Mouse (Mus musculus): ENCODE results near the gene Prr14l. TPM values are rescaled to one million over a fixed set of nuclear protein-coding genes. Genes with fewer than 3 reads are reported as not detected.
A peak's percentile ranks its signal among the peaks of the same experiment; 100 is the strongest.
"Not testable (repeated sequence)": the region's sequence is repeated elsewhere in the genome, so short reads cannot be mapped to it uniquely, and the experiment has no call there.

Prr14l gene
- total RNA-seq (2021), result 1 to 10 TPM; 4.1 to 4.2 TPM
- long read RNA-seq, experiment 1, partial matches to known transcripts, result 0 of 2 reads
- long read RNA-seq, experiment 1, other reads (novel, unspliced or antisense), result 2 of 2 reads
- long read RNA-seq, experiment 2, partial matches to known transcripts, result 1 of 2 reads
- long read RNA-seq, experiment 2, other reads (novel, unspliced or antisense), result 1 of 2 reads

DNA sequence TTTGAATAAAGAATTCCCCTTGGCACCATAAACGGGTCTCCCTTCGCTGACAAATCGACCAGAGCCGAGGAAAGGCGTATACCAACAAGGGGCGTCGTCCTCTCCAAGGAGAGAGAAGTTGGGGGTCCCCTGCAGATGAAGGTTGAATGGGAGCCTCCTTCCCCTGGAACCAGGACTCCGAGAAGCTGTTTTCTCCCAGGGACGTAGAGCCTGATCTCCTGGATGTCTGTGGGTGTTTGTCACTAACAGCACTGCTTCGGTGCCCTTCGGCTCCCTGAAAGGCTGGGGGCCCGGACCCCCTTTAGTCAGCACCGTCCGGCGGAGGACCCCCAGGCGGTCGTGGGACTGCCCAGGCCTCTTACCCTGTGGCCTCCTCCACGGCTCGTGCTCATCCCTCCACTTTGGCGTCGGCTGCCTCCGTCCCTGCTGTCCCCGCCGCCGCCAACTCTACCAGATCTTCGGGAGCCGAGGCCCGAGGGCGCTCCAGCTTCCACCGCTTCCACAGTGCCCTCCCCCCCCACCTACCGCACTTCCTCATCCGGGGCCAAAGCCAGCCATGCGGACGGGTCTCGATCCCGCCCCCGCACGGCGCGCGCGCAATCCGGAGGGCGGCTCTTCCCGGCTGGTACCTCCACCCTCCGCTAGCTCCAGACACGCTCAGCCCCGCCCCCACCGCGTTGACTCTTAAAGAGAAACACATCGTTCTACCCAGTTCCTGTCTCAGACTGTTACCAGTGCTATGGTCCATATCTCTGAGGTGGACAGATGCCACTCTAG lies at the start of gene Prr14l:
Gene Prr14l, minus strand, starts transcription at position 526 of the 777 bp plus-strand sequence.
- peak; percentile 98 for DNase-seq (ENCODE audit: low spot score)

DNA sequence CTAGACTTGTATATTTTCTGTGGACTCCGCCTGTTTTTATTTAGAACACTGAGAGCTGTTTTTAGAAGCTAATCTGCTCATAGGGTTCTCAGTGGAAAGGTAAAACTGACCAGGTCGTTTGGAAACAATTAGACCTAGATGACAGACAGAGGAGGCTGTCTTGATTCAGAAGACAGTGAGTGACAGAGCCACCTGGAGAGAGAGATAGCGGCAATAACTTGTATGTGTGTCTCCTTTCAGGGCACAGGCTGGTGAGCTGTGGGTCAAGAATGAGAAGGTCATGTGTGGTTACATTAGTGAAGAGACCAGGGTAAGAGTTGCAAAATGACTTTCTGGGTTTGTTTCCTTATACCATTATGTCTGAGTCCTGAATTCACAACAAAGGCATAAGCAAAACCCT lies 32.7 kb upstream of the Prr14l start:
- no peak for DNase-seq (ENCODE audit: low spot score)

DNA sequence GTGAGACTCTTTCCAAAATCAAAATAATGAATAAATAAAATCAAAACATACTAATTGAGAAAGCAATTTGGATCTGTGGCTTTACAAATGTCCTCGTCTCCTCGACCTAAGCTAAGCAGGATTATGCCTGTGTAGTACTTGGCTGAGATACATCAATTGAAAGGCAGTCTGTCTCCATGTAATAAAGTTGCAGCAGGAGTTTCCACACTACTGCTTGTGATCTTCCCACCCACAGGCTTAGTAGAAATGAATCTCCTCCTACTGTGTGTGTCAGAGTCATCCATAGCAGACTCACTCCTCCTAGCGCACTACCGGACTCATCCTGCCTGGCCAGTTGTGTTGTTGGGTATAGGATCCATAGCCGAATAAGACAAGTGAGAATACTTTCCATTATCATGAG lies 18.3 kb upstream of the Prr14l start:
- DNase-seq (ENCODE audit: low spot score), result no peak

DNA sequence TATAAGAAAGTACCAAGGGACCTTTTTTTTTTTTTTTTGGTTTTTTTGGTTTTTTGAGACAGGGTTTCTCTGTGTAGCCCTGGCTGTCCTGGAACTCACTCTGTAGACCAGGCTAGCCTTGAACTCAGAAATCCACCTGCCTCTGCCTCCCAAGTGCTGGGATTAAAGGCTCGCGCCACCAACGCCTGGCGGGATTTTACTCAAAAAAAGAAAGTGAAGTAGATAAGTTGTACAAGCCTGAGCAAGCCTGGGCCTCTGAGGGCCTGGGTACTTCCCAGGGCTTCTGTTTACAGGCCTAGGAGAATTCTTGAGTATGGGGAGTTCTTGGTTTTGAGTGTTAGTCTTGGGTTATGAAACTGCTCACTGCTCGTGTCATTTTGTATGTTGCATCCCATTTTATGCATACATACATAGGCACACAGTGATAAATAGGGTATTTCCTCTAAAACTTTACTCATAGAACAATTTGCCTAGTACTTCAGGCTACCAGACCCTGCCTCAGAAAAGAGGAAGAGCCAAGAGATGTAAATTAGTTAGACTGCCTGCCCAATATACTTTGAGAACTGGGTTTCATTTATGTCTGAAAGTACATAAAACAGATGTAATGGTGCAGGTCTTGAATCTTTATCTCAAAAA lies 15.5 kb upstream of the Prr14l start:
- DNase-seq (ENCODE audit: low spot score), result no peak

DNA sequence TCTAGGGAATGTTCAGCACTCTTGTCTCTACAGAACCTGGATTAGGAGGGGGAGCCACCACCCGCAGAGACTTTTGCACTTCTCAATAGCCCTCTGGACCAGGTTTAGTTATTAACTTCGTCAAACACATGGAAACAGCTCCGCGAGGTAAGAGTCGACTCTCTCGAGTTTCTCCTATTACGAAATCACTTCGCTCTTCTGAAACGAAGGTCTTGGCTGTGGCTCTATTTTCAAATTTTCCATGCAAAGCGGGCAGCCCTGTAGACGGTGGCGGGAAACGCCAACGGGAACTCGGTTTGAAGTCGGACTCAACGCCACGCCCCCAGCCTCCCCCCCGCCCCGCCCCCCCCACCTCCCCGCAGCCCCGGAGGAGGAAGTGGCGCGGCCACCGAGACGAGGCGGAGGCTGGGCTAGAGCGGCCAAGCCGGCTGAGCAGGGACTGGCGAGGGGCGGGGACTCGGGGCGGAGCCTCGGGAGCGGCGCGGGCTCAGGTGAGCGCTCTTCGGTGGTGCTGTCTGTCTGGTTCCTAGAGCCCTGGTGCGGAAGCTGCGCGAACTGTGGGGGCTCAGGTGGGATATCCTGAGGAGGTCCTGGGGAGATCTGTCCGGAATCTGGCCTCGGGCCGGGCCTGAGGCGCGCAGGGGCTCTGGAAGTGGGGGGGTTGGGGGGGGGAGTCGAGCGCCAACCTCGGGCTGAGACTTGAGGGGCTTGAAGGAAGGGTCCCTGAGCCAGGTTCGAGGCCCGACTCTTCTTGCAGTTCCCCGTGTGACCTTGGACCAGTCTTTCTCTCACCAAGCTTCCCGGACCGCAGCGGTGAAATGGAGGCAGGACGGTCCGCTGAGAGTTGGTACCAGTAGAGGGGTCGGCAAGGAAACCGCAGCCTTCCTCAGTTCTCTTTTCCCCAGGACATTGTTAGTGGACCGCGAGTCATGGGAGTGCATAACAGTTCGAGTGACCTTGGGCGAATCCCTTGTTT lies 9.5 kb upstream of the Prr14l start, which contains the start of gene Depdc5:
Gene Depdc5, plus strand, starts transcription at position 449 of the 976 bp plus-strand sequence.
- peak; percentile 92 for DNase-seq (ENCODE audit: low spot score)

DNA sequence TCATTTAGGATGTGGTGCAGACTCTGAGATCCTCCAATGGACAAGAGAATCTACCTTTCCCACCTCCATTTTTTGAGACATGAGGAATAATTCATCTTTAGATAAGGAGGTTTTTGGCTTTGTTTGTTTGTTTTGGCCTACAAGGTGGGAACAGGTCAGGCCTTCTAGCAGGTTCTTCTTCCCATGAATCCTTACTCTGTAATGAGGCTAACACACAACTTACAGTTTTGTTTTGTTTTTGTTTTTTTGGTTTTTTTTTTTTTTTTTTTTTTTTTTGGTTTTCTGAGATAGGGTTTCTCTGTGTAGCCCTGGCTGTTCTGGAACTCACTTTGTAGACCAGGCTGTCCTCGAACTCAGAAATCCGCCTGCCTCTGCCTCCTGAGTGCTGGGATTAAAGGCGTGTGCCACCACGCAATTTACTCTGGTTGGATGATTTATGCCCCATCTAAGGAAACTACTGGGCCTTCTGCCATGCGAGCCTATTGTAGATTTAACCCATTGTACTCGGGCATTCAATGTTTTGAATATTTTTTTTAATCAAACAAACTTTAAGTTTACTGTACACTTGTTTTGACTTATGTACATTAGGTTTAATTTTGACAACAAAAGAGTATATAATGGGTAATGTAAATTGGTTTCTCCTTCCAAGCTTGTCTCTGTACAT lies 8.5 kb upstream of the Prr14l start:
- DNase-seq (ENCODE audit: low spot score), result no peak

DNA sequence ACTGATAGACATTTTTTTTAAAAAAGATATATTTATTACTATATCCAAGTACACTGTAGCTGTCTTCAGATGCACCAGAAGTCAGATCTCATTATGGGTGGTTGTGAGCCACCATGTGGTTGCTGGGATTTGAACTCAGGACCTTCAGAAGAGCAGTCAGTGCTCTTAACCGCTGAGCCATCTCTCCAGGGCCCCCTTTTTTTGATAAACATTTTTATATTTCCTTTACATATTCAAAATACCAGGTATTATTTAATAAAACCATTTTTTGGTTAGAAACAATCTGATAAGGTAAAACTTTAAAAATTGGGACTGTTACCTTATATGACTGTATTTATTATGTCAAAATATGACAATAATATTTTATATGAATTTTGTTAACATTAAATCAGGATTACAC lies 7.0 kb upstream of the Prr14l start:
- no peak for DNase-seq (ENCODE audit: low spot score)

DNA sequence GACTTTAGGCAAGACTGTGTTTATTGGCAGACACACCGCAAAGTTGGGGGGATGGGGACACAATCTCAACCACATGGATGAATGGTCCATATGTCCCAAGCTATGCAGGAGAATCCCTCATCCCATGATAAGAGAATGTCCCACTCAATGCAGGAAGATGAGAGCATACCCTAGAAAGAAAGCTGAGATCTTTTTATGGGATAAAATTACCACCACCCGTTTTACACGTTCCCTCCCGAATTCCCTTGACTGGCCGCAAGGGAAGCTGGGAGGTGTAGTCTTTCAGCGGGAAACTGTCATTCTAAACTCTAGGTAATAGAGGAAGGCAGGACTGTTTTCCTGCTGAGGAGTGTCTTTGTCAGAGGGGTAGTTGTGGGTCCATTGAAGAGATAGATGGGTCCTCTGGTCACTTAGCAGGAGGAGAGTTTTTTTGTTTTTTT lies 3.7 kb upstream of the Prr14l start:
- DNase-seq (ENCODE audit: low spot score), result peak; percentile 60

DNA sequence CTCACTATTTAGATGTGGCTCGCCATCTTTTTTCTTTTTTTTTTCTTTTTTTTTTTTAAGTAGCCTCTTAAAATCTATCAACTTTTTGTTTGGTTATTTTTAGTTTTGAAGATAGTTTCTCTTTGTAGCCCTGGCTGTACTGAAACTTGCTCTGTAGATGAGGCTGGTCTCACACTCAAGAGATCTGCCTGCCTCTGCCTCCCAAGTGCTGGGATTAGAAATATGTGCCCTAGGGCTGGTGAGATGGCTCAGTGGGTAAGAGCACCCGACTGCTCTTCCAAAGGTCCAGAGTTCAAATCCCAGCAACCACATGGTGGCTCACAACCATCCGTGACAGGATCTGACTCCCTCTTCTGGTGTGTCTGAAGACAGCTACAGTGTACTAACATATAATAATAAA lies 1.2 kb upstream of the Prr14l start:
- not testable (repeated sequence) for DNase-seq (ENCODE audit: low spot score)

DNA sequence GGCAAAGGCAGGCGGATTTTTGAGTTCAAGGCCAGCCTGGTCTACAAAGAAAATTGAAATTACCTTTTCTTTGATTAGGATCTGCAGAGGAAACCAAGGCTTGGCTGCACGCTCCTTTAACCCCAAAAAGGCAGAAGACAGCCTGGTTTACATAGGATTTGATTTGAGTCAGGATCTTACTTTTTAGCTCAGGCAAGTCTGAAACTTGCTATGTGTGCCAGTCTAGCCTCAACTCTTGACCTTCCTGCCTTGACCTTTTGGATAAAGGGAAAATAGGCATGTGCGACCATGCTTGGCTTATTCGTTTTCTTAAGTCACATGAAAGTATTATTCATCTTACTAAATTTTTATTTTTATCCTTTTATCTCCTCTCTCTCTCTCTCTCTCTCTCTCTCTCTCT lies 762 bp upstream of the Prr14l start:
- no peak for DNase-seq (ENCODE audit: low spot score)

DNA sequence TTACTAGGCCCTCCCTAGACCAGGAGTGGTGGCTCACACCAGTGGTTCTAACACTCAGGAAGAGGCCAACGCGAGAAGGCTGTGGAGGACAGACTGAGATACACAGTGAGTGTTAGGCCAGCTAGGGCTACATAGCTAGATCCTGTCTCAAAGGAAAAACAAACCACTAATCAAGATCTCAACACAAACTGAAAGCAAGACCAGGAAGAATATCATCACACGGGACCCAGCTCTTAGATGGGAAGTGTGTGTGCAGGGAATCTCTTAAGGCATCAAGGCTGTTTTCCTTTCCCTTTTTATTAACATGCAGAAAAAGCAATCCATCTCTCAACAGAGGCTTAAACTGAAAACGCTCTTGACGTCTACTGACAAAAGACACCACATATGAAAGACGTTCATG lies 2.0 kb downstream of the Prr14l start:
- DNase-seq (ENCODE audit: low spot score), result no peak

DNA sequence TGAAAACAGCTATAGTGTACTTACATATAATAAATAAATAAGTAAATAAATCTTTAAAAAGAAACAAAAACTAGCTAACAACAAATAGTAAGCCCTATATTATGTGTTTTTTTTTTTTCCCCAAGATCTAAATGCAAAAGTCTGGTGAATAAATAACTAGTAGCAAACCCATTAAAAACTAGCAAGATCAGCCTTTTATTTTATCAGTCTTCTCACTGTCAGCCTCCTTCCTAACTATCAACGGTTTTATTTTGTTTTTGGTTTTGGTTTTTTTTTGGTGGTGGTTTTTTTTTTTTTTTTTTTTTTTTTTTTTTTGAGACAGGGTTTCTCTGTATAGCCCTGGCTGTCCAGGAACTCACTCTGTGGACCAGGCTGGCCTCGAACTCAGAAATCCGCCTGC lies 4.5 kb downstream of the Prr14l start:
- DNase-seq (ENCODE audit: low spot score), result not testable (repeated sequence)

DNA sequence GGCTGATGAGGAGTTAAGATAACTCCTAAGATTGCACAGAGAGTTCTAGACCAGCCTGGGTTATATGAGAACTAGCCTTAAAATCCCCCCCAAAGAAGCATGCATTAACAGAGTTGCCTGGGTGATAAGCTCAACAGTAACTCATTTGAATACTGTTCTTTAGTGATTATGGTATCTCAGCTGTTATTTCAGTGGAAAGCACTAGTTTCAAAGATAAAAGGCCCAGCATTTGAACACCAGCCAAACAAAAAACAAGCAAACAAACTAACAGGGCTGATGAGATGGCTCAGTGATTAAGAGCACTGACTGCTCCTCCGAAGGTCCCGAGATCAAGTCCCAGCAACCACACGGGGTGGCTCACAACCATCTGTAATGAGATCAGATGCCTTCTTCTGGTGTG lies 4.9 kb downstream of the Prr14l start:
- DNase-seq (ENCODE audit: low spot score), result no peak

DNA sequence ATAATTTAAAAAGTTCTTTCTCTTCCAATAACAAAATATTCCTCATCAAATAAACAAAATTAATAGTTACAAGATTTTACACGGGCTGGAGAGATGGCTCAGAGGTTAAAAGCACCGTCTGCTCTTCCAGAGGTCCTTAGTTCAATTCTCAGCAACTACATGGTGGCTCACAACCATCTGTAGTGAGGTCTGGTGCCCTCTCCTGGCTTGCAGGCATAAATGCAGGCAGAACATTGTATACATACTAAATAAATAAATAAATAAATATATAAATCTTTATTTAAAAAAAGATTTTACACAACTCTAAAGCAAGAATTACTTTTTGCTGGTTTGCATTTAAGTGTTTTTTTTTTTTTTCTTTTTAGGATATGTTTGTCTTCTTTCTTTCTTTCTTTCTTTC lies 14.0 kb downstream of the Prr14l start:
- DNase-seq (ENCODE audit: low spot score), result no peak

DNA sequence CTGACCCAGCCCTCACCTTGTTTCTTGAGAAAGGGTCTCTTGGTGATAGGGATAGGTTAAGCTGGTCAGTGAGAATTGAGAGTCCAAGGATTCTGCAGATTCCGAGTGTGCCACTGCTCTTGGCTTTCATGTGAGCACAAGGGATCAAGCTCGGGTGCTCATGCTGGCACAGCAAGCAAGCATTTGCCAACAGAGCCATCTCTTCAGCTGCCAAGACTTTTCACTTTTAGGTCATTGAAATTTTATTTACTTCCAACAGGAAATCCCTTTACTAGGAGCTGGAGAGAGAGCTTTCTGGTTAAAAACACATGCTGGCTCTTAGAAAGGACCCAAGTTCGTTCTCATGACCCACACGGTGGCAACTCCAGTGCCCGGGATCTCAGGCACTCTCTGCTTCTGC lies 17.1 kb downstream of the Prr14l start:
- no peak for DNase-seq (ENCODE audit: low spot score)

DNA sequence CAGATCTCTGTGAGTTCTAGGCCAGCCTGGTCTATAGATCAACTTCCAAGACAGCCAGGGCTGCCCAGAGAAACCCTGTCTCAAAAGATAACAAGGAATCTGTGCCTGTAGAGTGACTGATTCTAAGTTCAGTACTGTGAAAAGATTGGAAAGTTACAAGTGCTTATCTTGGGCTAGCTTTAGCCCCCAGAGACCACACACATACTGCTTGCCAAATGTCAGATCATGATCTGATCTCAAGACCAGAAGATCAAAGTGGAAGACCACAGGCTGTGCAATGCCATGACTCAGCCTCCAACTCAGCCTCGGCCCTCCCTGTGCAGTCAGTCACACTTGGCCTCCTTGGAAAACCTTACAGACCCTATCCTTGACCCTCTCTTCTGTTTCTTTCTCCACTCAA lies 19.6 kb downstream of the Prr14l start:
- no peak for DNase-seq (ENCODE audit: low spot score)

DNA sequence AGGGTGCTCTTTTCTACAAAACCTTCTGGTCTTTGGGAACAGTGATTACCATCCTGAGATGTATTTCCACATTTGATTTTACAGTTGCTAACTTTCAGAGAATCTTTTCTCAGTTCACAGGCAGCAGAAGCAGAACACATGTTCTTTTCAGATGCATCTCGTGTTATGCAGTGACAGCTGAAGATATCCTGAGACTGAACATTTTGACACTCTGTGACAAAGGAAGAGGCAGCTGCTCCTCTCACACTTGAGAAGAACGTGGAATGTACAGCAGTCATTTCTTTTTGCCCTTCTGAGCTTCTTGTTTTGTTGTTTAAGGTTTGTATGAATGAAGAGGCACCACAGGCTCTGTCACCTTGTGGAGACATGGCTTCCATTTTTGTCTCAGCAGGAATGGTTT lies 24.0 kb downstream of the Prr14l start:
- no peak for DNase-seq (ENCODE audit: low spot score)

DNA sequence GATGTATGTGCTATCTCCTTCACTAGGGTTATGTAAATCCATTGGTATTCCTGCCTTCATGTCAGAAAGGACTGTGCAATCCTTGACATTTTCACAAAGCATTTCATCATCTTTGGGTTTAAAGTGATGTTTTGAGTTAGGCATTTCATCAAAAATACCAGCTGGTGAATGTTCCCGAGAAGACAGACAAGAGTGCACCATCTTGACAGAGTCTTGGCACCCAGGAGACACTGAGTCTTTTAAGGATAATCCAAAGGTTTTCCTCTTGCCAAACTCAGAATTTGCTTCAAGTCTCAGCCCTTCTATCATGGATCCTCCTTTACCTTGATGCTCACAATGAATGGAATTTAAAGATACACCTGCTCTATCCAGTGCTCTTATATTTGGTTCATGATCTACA lies 25.3 kb downstream of the Prr14l start:
- DNase-seq (ENCODE audit: low spot score), result not testable (repeated sequence)

DNA sequence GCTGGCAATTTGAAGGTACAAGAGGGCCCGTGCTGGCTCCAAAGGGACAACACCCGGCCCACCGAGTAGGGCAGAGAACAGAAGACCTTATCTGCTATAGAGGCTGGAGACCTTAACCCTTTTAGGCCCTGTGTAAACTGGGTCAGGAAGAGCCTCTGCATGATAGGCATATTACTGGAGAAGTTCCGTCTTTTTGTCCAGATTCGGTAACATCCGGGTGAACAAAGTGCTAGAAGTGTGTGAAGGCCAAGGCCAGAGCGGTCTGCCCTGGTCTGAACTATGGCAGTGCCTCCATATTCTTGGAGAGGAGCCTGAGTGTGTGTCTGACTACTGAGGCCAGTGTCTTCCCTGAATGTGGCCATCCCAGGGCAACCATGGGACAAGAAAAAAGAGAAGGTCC lies 27.0 kb downstream of the Prr14l start, which contains the start of gene Gm20671:
Gene Gm20671, minus strand, starts transcription at position 101 of the 400 bp plus-strand sequence.
- DNase-seq (ENCODE audit: low spot score), result no peak

DNA sequence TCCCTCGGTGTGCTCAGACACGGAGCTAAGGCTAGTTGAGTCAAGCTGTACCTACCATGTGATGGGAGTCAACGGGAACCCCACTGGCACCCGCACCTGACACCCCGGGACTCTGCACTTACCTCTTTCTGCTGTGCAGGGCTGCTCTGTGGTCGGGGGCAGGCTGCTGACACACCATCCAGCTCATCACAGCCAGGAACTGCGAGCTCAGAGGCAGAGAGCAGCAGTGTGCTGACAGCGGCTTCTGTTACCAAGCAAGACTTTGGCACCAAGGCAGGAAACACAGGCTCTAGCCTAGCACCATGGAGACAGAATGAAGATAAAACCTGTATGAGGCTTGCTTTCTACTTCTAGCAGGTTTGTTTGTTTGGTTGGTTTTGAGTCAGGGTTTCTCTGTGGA lies 33.6 kb downstream of the Prr14l start:
- no peak for DNase-seq (ENCODE audit: low spot score)

DNA sequence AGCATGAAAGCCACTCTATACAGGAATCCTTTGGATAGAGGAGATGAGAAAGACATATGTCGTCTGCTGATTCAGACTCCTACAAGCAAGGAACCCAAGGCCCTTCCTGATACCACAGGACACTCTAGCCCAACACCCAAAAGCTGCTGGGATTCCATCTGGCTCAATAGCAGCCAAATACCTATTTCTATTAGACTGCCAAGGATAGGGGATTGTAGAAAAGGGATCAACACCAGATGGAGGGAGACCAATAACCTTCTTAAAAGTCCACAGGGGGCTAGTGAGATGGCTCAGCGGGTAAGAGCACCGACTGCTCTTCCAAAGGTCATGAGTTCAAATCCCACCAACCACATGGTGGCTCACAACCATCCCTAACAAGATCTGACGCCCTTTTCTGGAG lies 38.7 kb downstream of the Prr14l start:
- DNase-seq (ENCODE audit: low spot score), result no peak
